Mouse (Mus musculus) neural tube, embryonic 13.5 days (tissue): ENCODE results near the gene Dgkz. TPM values are rescaled to one million over a fixed set of nuclear protein-coding genes. Genes with fewer than 3 reads are reported as not detected.
A peak's percentile ranks its signal among the peaks of the same experiment; 100 is the strongest.

Experiments used
- ATAC-seq: fragments of 200-750 bp; cut with Nextera tagmentation; 2 replicates; pipeline ENCODE4 v1.8.0; 2017; ENCODE audit warnings: low read depth, mild to moderate bottlenecking, moderate TSS enrichment, moderate library complexity
- H3K27ac ChIP-seq: fragments of 300-500 bp; sonication (generic); replicated peaks from 2 replicates; pipeline ENCODE4 v1.5.1; 2015; ENCODE audit warnings: moderate library complexity, mild to moderate bottlenecking, inconsistent platforms
- H3K27me3 ChIP-seq: fragments of 300-500 bp; sonication (generic); 2 replicates; pipeline ENCODE4 v1.6.1; 2015; ENCODE audit warnings: mild to moderate bottlenecking, inconsistent platforms
- H3K36me3 ChIP-seq: fragments of 300-500 bp; sonication (generic); 2 replicates; pipeline ENCODE4 v1.6.1; 2015; ENCODE audit warnings: mild to moderate bottlenecking, inconsistent platforms
- H3K4me1 ChIP-seq: fragments of 300-500 bp; sonication (generic); replicated peaks from 2 replicates; pipeline ENCODE4 v1.6.1; 2015; ENCODE audit warnings: inconsistent platforms
- H3K4me2 ChIP-seq: fragments of 300-500 bp; sonication (generic); 2 replicates; pipeline ENCODE4 v1.6.1; 2015; ENCODE audit warnings: inconsistent platforms, mild to moderate bottlenecking, moderate library complexity
- H3K4me3 ChIP-seq: fragments of 300-500 bp; sonication (generic); 2 replicates; pipeline ENCODE4 v1.5.1; 2015; ENCODE audit warnings: mild to moderate bottlenecking, inconsistent platforms
- H3K9ac ChIP-seq: fragments of 300-500 bp; sonication (generic); 2 replicates; pipeline ENCODE4 v1.6.1; 2015; ENCODE audit warnings: moderate library complexity, mild to moderate bottlenecking, inconsistent platforms
- H3K9me3 ChIP-seq: fragments of 300-500 bp; sonication (generic); 2 replicates; pipeline ENCODE4 v1.6.1; 2016; ENCODE audit warnings: inconsistent platforms
- WGBS: fragments of 180-500 bp; shearing (Covaris S2); methylation state at CpG from one replicate; pipeline ENCODE4 v1.1.7; 2015; 5-methylcytosine and 5-hydroxymethylcytosine counted together
- polyA plus RNA-seq: library from polyadenylated mRNA; unstranded; fragments of >200 nt; fragmentation: Nextera tagmentation; extraction: Ambion mirVana; gene quantifications from 2 replicates; pipeline ENCODE4 v1.2.1, GENCODE M21; 2015

Dgkz gene
- polyA plus RNA-seq, 1 experiment from 2014 or later, result 38.8 TPM

DNA sequence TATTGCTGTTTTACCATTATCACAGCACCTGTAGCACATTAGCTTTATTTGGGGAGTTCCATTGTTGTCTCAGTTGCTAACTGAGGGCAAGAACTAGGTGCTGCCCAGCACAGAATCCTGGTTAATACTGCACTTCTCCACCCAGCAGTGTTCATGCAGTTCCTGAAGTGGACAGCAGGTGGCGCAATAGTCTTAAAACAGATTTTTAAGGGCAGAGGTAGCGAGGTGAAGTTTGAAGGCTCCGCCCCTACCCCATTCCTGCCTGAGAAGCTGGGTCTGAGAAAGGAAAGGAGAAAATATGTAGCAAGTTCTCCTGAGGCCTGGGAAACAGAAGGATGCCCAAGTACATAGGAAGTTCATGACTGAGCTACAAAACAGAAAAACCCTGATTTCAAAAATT lies 11.9 kb upstream of the Dgkz start:
- ATAC-seq, result peak; percentile 44; the same call in 1 of the 2 replicates
- no peak overlapping the region for H3K4me3 ChIP-seq
- 4% methylated on average over 3 of the region's 3 CpGs for WGBS

DNA sequence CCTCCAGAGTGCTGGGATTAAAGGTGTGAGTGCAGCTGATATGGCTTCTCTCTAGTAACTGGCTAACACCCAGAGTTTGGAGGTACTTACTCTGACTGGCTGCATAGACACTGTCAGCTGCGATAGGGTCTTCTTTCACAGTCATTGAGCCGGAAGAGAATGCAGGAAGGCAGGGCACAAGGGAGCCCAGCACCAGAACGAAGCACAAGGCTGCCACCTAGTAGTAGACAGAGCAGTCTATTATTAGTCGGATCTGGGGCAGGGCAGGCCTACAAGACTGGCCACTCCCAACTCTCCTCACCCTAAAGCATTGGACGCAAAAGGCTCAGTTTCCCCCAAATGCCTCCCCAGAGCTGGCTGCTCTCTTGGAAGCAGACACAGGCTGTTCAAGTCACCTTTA lies 10.4 kb upstream of the Dgkz start:
- H3K36me3 ChIP-seq, result no peaks in the 10 kb centered on the region
- ATAC-seq, result peak; percentile 33; the same call in 1 of the 2 replicates
- H3K4me3 ChIP-seq, result no peak overlapping the region
- no peak overlapping the region for H3K4me2 ChIP-seq
- H3K27ac ChIP-seq, result no peak overlapping the region
- WGBS, result 3% methylated on average over 5 of the region's 5 CpGs
- H3K4me1 ChIP-seq, result peaks cover 21% of the 10 kb centered on the region
- H3K9ac ChIP-seq, result no peak overlapping the region
- H3K27me3 ChIP-seq, result no peaks in the 10 kb centered on the region
- H3K9me3 ChIP-seq, result no peaks in the 10 kb centered on the region

More for the DNA sequence above, 11.9 kb upstream of the Dgkz start:
- peaks cover 21% of the 10 kb centered on the region for H3K4me1 ChIP-seq
- no peak overlapping the region for H3K4me2 ChIP-seq
- no peak overlapping the region for H3K9ac ChIP-seq
- no peaks in the 10 kb centered on the region for H3K36me3 ChIP-seq
- H3K9me3 ChIP-seq, result no peaks in the 10 kb centered on the region
- no peaks in the 10 kb centered on the region for H3K27me3 ChIP-seq
- no peak overlapping the region for H3K27ac ChIP-seq

DNA sequence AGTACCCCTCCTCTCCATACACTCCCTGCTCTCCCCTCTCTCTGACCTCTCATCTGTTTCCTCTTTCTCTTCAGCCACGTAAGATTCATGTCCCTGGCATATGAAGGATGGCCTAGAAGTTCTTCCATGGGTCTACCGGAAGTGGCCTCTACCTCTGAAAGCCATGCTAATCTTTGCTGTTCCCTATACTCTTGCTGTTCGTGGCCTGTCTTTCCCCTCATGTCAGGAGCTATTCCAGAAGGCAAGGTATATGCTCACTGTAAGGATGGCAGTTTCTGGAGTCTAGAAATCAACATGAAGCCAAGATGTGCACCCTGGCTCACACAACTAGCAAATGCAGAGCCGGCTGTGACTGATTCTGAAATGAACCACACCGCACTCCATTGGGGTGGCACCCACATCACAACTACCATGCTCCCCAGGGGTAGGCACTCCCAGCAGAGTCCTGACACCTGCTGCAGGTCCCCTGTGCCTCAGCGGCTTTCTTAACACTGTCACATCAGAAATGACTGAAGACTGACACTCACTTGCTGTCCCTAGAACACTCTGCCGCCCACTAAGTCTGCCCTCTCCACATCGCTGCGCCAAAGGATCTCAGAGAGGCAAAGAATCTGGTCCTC lies 9.4 kb upstream of the Dgkz start:
- peak overlapping the region; percentile 71 for H3K27ac ChIP-seq
- ATAC-seq, result no peak
- WGBS, result 36% methylated on average over 9 of the region's 9 CpGs
- H3K4me2 ChIP-seq, result peak overlapping the region; percentile 45
- no peak overlapping the region for H3K4me3 ChIP-seq
- no peaks in the 10 kb centered on the region for H3K36me3 ChIP-seq
- H3K9ac ChIP-seq, result 0 out of 2 replicates have a peak overlapping the region, but pooled peaks have one; percentile 54
- peaks cover 25% of the 10 kb centered on the region for H3K4me1 ChIP-seq
- no peaks in the 10 kb centered on the region for H3K27me3 ChIP-seq
- no peaks in the 10 kb centered on the region for H3K9me3 ChIP-seq

DNA sequence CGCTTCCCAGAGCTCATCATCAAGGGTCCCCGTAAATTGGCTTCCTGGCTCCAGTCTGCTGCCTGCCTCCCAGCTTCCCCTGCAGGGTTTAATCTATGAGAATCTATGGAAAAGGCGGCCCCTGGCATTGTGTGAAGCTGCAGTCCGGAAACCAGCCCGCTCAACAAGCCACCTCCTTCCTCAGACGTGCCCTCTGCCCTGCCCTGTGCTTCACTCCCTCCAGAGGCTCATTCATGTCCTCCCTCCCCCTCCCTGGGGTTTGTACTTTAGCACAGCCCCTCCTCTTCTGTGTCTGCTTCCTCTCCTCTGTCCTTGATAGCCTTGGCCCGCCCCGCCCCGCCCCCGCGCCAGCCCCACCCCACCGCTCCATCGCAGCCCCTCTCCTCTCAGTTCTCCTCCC lies 8.8 kb upstream of the Dgkz start:
- WGBS, result 3% methylated on average over 10 of the region's 13 CpGs
- peak overlapping the region; percentile 13; the same call in 1 of the 2 replicates for H3K4me3 ChIP-seq
- peak overlapping the region; percentile 71 for H3K27ac ChIP-seq

DNA sequence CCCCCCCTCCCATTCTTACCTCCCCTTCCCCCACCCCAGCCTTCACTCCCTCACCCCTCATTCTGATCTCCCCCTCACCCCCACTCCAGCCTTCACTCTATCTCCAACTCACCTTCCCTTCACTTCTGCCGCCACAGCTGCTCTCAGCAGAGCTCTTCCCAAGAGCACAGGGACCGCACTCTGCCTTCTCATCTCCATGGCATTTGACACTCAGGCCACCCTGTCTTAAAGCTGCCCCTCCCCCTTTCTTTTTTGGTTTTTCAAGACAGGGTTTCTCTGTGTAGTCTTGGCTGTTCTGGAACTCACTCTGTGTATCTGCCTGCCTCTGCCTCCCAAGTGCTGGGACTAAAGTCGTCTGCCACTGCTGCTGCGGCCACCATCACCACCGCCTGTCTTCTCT lies 5.2 kb upstream of the Dgkz start:
- Histone ChIP-seq H3K4me2 (no peak overlapping the region), H3K4me3 (no peak overlapping the region), H3K9me3 (no peaks in the 10 kb centered on the region), H3K27me3 (peaks cover 21% of the 10 kb centered on the region), H3K9ac (no peak overlapping the region), H3K27ac (no peak overlapping the region), H3K36me3 (no peaks in the 10 kb centered on the region), H3K4me1 (peaks cover 53% of the 10 kb centered on the region)
- WGBS, result 34% methylated on average over 5 of the region's 5 CpGs
- ATAC-seq, result no peak

More for the DNA sequence above, 8.8 kb upstream of the Dgkz start:
- H3K4me2 ChIP-seq, result peak overlapping the region; percentile 45
- ATAC-seq, result peak; percentile 64
- peaks cover 31% of the 10 kb centered on the region for H3K4me1 ChIP-seq
- H3K27me3 ChIP-seq, result no peaks in the 10 kb centered on the region
- H3K9ac ChIP-seq, result peak overlapping the region; percentile 54
- H3K36me3 ChIP-seq, result no peaks in the 10 kb centered on the region
- no peaks in the 10 kb centered on the region for H3K9me3 ChIP-seq

DNA sequence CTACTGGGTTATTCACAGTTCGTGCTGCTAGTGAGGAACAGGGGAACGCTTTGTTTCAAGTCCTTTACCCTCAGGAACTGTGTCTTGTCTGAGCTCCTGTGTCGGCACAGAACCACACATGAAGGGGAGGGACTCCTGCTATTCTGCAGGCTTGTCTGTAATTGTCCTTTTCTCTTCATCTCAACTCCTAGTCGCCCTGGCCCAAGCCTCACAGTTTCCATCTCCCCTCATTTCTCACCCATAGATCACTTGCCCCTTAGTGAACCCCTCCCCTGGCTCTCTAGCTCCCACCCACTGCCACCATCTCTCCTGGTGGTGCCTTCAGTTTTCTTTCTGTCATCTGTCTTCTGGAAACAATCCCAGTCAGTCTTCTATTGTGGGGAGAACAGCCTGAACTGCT lies 4.6 kb upstream of the Dgkz start:
- H3K36me3 ChIP-seq, result no peaks in the 10 kb centered on the region
- no peak overlapping the region for H3K4me3 ChIP-seq
- no peak overlapping the region for H3K4me2 ChIP-seq
- no peaks in the 10 kb centered on the region for H3K9me3 ChIP-seq
- no peak for ATAC-seq
- WGBS, result 5% methylated on average over 4 of the region's 4 CpGs
- H3K27ac ChIP-seq, result no peak overlapping the region; the same call in 1 of the 2 replicates
- peaks cover 27% of the 10 kb centered on the region for H3K27me3 ChIP-seq
- no peak overlapping the region for H3K9ac ChIP-seq
- H3K4me1 ChIP-seq, result peaks cover 56% of the 10 kb centered on the region

DNA sequence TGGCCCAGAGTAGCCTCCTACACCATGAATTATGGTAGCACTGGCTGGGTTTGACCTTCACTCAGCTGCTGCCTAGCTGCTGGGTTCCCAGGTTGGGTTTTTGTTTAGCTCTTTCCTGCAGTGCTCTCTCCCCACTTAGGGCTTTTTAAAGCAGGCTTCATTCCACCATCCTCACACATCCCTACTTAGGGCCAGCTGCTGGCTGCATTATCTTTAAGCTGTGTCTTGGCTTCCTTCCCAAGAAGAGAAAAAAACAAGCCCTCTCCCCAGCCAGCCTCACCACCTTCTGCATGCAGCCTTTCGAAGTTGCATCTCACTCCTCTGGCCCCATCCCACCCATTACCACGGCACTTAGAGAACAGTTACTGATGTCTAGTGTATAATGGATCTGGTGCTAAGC lies 2.9 kb upstream of the Dgkz start:
- H3K27me3 ChIP-seq, result peaks cover 44% of the 10 kb centered on the region
- no peak overlapping the region; the same call in 1 of the 2 replicates for H3K9ac ChIP-seq
- H3K9me3 ChIP-seq, result no peaks in the 10 kb centered on the region
- peak; percentile 36; the same call in 1 of the 2 replicates for ATAC-seq
- H3K27ac ChIP-seq, result peak overlapping the region; percentile 77
- H3K4me1 ChIP-seq, result peaks cover 50% of the 10 kb centered on the region
- H3K4me2 ChIP-seq, result no peak overlapping the region
- 13% methylated on average over 2 of the region's 2 CpGs for WGBS
- no peaks in the 10 kb centered on the region for H3K36me3 ChIP-seq
- no peak overlapping the region for H3K4me3 ChIP-seq

DNA sequence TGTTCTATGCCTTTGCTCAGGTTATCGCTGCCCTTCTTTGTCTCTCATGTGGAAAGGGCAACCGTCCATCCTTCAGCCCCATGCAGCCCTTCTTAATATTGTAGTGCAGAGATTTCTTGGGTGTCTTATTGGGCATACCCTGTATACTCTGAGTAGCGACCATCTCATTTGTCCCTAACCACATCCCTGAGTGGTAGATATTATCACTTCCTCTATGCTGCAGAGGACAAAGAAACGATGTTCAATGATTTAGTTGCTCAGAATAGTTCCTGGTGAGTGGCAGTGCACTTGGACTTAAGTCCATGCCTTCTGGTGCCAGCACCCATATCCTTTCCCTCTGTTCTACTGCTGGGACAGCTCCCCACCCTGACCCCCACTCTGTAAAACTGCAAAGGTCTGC lies 2.3 kb upstream of the Dgkz start:
- no peaks in the 10 kb centered on the region for H3K9me3 ChIP-seq
- no peak for ATAC-seq
- H3K4me3 ChIP-seq, result no peak overlapping the region
- peak overlapping the region; percentile 77 for H3K27ac ChIP-seq
- no peaks in the 10 kb centered on the region for H3K36me3 ChIP-seq
- no peak overlapping the region; the same call in 1 of the 2 replicates for H3K9ac ChIP-seq
- peaks cover 48% of the 10 kb centered on the region for H3K27me3 ChIP-seq
- H3K4me1 ChIP-seq, result peaks cover 54% of the 10 kb centered on the region
- H3K4me2 ChIP-seq, result no peak overlapping the region
- 79% methylated on average over 4 of the region's 4 CpGs for WGBS

DNA sequence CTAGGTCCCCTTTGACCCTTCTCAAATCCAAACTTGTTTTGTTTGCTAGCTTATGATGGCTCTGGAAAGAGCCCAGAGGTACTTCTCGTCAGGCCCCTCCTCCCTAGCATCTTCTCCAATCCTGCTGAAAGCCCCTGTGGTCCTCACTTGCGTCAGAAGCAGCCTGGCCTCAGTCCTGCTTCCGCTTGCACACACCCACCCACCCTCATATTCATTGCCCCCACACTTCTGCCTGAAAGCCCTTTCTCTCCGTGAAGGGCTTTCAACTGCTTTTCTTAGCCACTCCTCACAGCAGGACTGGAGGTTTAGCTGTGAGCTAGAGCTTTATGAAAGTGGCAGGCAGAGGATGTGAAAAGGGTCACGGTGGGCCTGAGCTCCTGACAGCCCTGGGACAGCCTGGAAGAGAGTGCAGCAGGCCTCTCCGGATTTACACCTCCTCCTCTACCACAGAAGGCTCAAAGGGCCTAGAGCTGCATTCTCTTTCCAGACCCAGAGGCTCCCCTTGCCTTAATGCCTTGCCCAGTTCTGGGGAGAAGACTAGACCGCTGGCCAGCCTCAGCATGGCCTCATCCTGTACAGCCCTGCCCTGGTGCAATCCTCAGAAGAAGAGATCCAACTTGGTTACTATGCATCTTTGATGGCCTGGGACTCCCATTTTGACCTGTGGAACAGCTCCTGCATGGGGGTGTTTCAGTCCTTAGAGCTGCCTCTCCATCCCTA lies 2.1 kb downstream of the Dgkz start:
- Histone ChIP-seq H3K9me3 (no peaks in the 10 kb centered on the region), H3K4me3 (no peak overlapping the region), H3K4me2 (no peak overlapping the region), H3K36me3 (no peaks in the 10 kb centered on the region), H3K9ac (no peak overlapping the region), H3K27me3 (peaks cover 48% of the 10 kb centered on the region), H3K4me1 (peaks cover 56% of the 10 kb centered on the region), H3K27ac (peak overlapping the region; percentile 33; the same call in 1 of the 2 replicates)
- ATAC-seq, result no peak
- 28% methylated on average over 7 of the region's 7 CpGs for WGBS

DNA sequence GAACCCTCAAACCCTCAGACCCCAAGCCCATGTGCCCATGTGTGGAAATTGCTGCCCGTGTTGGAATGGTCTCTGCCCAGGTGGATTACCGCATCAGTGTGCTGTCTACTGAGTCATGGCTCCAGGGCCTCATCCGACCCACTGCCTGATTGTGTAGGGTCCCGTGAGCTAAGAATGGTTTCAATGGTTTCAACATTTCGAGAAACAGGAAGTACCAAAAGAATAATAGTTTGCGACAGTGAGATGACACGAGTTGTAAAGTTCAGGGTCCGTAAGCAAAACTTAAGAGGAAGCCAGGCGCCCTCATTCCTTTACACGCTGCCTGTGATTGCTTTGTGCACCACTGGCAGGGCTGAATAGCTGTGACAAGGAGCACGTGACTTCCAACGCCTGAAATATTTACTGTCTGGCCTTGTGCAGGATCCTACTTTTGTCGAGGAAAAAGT lies 3.5 kb downstream of the Dgkz start:
- H3K4me2 ChIP-seq, result peak overlapping the region; percentile 33
- no peak for ATAC-seq

DNA sequence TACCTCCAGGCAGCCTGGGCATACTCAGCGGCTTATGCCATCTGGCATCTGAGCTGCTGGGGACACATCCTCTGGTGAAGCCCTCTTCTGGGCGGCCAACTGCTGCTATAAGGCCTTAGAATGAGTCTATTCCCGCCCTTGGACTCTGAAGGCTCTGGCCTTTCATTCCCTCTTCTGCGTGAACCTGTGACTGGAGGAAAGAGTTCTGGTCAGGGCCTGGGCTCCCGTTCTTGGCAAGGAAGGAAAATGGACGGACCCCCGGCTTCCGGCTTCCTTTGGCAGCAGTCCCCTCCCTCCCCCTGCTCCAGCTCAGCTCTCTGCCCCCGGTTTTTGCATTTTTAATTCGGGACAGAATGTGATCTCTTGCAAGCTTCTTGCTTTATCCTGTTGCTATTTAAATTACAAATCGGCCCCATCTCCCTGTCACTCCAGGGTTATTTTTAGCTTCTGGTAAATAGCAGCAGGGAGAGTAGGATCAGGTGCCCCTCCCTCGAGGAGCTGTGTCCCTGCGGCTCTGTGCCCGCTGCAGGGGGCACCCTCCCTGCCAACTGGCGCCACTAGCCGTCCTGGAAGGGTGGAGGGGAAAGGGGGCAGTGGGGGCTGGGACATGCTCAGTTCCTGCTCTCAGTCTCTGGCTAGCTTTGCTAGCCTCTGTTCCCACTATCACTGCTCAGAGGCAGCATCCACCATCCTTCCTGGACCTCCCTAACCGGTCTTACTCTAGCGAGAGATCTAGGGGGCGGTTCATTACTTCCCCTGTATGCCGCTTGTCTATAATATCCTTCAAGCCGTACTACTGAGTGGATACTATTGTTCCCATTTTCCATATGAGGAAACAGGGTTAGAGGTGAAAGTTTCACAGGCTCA lies 4.2 kb downstream of the Dgkz start:
- Histone ChIP-seq H3K27ac (peak overlapping the region; percentile 79), H3K9me3 (no peaks in the 10 kb centered on the region), H3K27me3 (peaks cover 34% of the 10 kb centered on the region), H3K4me2 (peak overlapping the region; percentile 33), H3K4me1 (peaks cover 45% of the 10 kb centered on the region), H3K9ac (peak overlapping the region; percentile 49), H3K4me3 (no peak overlapping the region), H3K36me3 (no peaks in the 10 kb centered on the region)
- peak; percentile 16; the same call in 1 of the 2 replicates for ATAC-seq
- 13% methylated on average over 21 of the region's 21 CpGs for WGBS

More for the DNA sequence above, 3.5 kb downstream of the Dgkz start:
- H3K27ac ChIP-seq, result peak overlapping the region; percentile 79
- no peak overlapping the region for H3K9ac ChIP-seq
- peaks cover 46% of the 10 kb centered on the region for H3K4me1 ChIP-seq
- WGBS, result 17% methylated on average over 13 of the region's 13 CpGs
- no peaks in the 10 kb centered on the region for H3K36me3 ChIP-seq
- no peak overlapping the region for H3K4me3 ChIP-seq
- peaks cover 40% of the 10 kb centered on the region for H3K27me3 ChIP-seq
- H3K9me3 ChIP-seq, result no peaks in the 10 kb centered on the region
